Mouse (Mus musculus) hindbrain, embryonic 14.5 days (tissue): ENCODE data around the gene Prkn. TPM values are rescaled to one million over a fixed set of nuclear protein-coding genes. Genes with fewer than 3 reads are reported as not detected.
A peak's percentile ranks its signal among the peaks of the same experiment; 100 is the strongest.
"Not testable (repeated sequence)": the region's sequence is repeated elsewhere in the genome, so short reads cannot be mapped to it uniquely, and the experiment has no call there.

Experiments used
- ATAC-seq: fragments of 200-750 bp; cut with Nextera tagmentation; 2 replicates; pipeline ENCODE4 v1.8.0; 2017; ENCODE audit warnings: moderate number of reproducible peaks, mild to moderate bottlenecking, moderate TSS enrichment, moderate library complexity; ENCODE audit not compliant: low FRiP score
- DNase-seq: peaks from one replicate; pipeline ENCODE4 v3.0.0-alpha.2; 2015; ENCODE audit warnings: low spot score
- H3K27ac ChIP-seq: fragments of 300-500 bp; sonication (generic); 2 replicates; pipeline ENCODE4 v1.5.1; 2014; ENCODE audit warnings: mild to moderate bottlenecking, moderate library complexity
- H3K27me3 ChIP-seq: fragments of 300-500 bp; sonication (generic); 2 replicates; pipeline ENCODE4 v1.6.1; 2014; ENCODE audit warnings: mild to moderate bottlenecking, low read length, mixed read lengths; ENCODE audit not compliant: control insufficient read depth, insufficient read depth
- H3K36me3 ChIP-seq: fragments of 300-500 bp; sonication (generic); replicated peaks from 2 replicates; pipeline ENCODE4 v1.6.1; 2014; ENCODE audit not compliant: control insufficient read depth, insufficient read depth
- H3K4me1 ChIP-seq: fragments of 300-500 bp; sonication (generic); replicated peaks from 2 replicates; pipeline ENCODE4 v1.6.1; 2014; ENCODE audit warnings: antibody characterized with exemption, low read length, mixed read lengths; ENCODE audit not compliant: control insufficient read depth, insufficient read depth
- H3K4me2 ChIP-seq: fragments of 300-500 bp; sonication (generic); replicated peaks from 2 replicates; pipeline ENCODE4 v1.6.1; 2014; ENCODE audit warnings: mild to moderate bottlenecking, moderate library complexity
- H3K4me3 ChIP-seq: fragments of 300-500 bp; sonication (generic); replicated peaks from 2 replicates; pipeline ENCODE4 v1.5.1; 2014; ENCODE audit warnings: mild to moderate bottlenecking, low read length
- H3K9ac ChIP-seq: fragments of 300-500 bp; sonication (generic); 2 replicates; pipeline ENCODE4 v1.6.1; 2014
- H3K9me3 ChIP-seq: fragments of 300-500 bp; sonication (generic); 2 replicates; pipeline ENCODE4 v1.6.1; 2016; ENCODE audit warnings: low read length; ENCODE audit not compliant: control insufficient read depth
- WGBS: fragments of 180-500 bp; shearing (Covaris S2); extraction: QIAGEN DNeasy Blood & Tissue Kit; methylation state at CpG from one replicate; pipeline ENCODE4 v1.1.7; 2014; 5-methylcytosine and 5-hydroxymethylcytosine counted together
- polyA plus RNA-seq: library from polyadenylated mRNA; unstranded; fragments of >200 nt; fragmentation: Nextera tagmentation; extraction: Ambion mirVana; gene quantifications from 2 replicates; pipeline ENCODE4 v1.2.1, GENCODE M21; 2014

The Prkn gene
- polyA plus RNA-seq, 1 experiment from 2014 or later: 4.4 TPM

- no peak overlapping the region for H3K9ac ChIP-seq
- H3K27ac ChIP-seq: peak overlapping the region; percentile 51; the same call in 1 of the 2 replicates
- no peaks in the 10 kb centered on the region for H3K36me3 ChIP-seq
- no peaks in the 10 kb centered on the region; the same call in 1 of the 2 replicates for H3K4me1 ChIP-seq
- H3K4me3 ChIP-seq: no peak overlapping the region
- H3K27me3 ChIP-seq: no peaks in the 10 kb centered on the region
- no peak for DNase-seq
- H3K4me2 ChIP-seq: no peak overlapping the region
- WGBS: 61% methylated on average over 5 of the region's 5 CpGs
- H3K9me3 ChIP-seq: no peaks in the 10 kb centered on the region
- no peak for ATAC-seq
Observed at GRCm38 (mm10) chr17:11142321-11142720, 302.1 kb downstream of the Prkn start.

GRCm38 (mm10) chr17:11156119-11156518, 315.9 kb downstream of the Prkn start:
- DNase-seq (no peak), ATAC-seq (no peak)
- H3K9me3 ChIP-seq: no peaks in the 10 kb centered on the region
- H3K27me3 ChIP-seq: no peaks in the 10 kb centered on the region
- no peak overlapping the region for H3K4me3 ChIP-seq
- H3K27ac ChIP-seq: no peak overlapping the region
- 90% methylated on average over 3 of the region's 3 CpGs for WGBS
- H3K4me2 ChIP-seq: no peak overlapping the region
- H3K36me3 ChIP-seq: no peaks in the 10 kb centered on the region
- no peak overlapping the region for H3K9ac ChIP-seq
- no peaks in the 10 kb centered on the region for H3K4me1 ChIP-seq

- H3K4me3 ChIP-seq: no peak overlapping the region
- no peaks in the 10 kb centered on the region for H3K4me1 ChIP-seq
- H3K36me3 ChIP-seq: no peaks in the 10 kb centered on the region
- no peaks in the 10 kb centered on the region for H3K9me3 ChIP-seq
- H3K4me2 ChIP-seq: no peak overlapping the region
- H3K27ac ChIP-seq: no peak overlapping the region
- ATAC-seq (no peak), DNase-seq (no peak)
- H3K9ac ChIP-seq: no peak overlapping the region
- no peaks in the 10 kb centered on the region for H3K27me3 ChIP-seq
- 79% methylated on average over 7 of the region's 7 CpGs for WGBS
Observed at GRCm38 (mm10) chr17:11157536-11157935, 317.4 kb downstream of the Prkn start.

- no peak overlapping the region for H3K4me2 ChIP-seq
- no peaks in the 10 kb centered on the region for H3K36me3 ChIP-seq
- no peak overlapping the region for H3K27ac ChIP-seq
- H3K27me3 ChIP-seq: no peaks in the 10 kb centered on the region
- H3K9me3 ChIP-seq: no peaks in the 10 kb centered on the region
- H3K4me1 ChIP-seq: no peaks in the 10 kb centered on the region
- DNase-seq (no peak), ATAC-seq (no peak)
- H3K4me3 ChIP-seq: no peak overlapping the region
- 64% methylated on average over 1 of the region's 1 CpGs for WGBS
- H3K9ac ChIP-seq: no peak overlapping the region
Observed at GRCm38 (mm10) chr17:11161436-11161835, 321.3 kb downstream of the Prkn start.

- H3K9me3 ChIP-seq: no peaks in the 10 kb centered on the region
- H3K27me3 ChIP-seq: no peaks in the 10 kb centered on the region
- DNase-seq (no peak), ATAC-seq (no peak)
- H3K9ac ChIP-seq: no peak overlapping the region
- H3K4me1 ChIP-seq: no peaks in the 10 kb centered on the region
- H3K4me2 ChIP-seq: no peak overlapping the region
- WGBS: 94% methylated on average over 3 of the region's 3 CpGs
- H3K36me3 ChIP-seq: no peaks in the 10 kb centered on the region
- H3K4me3 ChIP-seq: no peak overlapping the region
- H3K27ac ChIP-seq: no peak overlapping the region
Observed at GRCm38 (mm10) chr17:11162770-11163169, 322.6 kb downstream of the Prkn start.

- ATAC-seq (no peak), DNase-seq (no peak)
- H3K4me3 ChIP-seq: no peak overlapping the region
- no peak overlapping the region for H3K4me2 ChIP-seq
- no peak overlapping the region for H3K9ac ChIP-seq
- H3K27ac ChIP-seq: no peak overlapping the region
- no peaks in the 10 kb centered on the region for H3K27me3 ChIP-seq
- H3K36me3 ChIP-seq: no peaks in the 10 kb centered on the region
- no peaks in the 10 kb centered on the region for H3K9me3 ChIP-seq
- H3K4me1 ChIP-seq: no peaks in the 10 kb centered on the region
Observed at GRCm38 (mm10) chr17:11187356-11187755, 347.2 kb downstream of the Prkn start.

GRCm38 (mm10) chr17:11188494-11188893, 348.3 kb downstream of the Prkn start:
- ATAC-seq: no peak
- no peak overlapping the region for H3K4me2 ChIP-seq
- 86% methylated on average over 4 of the region's 4 CpGs for WGBS

GRCm38 (mm10) chr17:11190306-11190705, 350.1 kb downstream of the Prkn start:
- Histone ChIP-seq H3K36me3 (no peaks in the 10 kb centered on the region), H3K4me3 (no peak overlapping the region), H3K4me2 (no peak overlapping the region), H3K4me1 (no peaks in the 10 kb centered on the region), H3K9me3 (no peaks in the 10 kb centered on the region), H3K9ac (no peak overlapping the region), H3K27ac (no peak overlapping the region), H3K27me3 (no peaks in the 10 kb centered on the region)
- DNase-seq (no peak), ATAC-seq (no peak)
- 60% methylated on average over 2 of the region's 2 CpGs for WGBS

More at GRCm38 (mm10) chr17:11188494-11188893, 348.3 kb downstream of the Prkn start:
- no peak for DNase-seq
- Histone ChIP-seq H3K4me1 (no peaks in the 10 kb centered on the region), H3K9me3 (no peaks in the 10 kb centered on the region), H3K27ac (no peak overlapping the region), H3K4me3 (no peak overlapping the region), H3K36me3 (no peaks in the 10 kb centered on the region), H3K27me3 (no peaks in the 10 kb centered on the region), H3K9ac (no peak overlapping the region)

GRCm38 (mm10) chr17:11198134-11198533, 357.9 kb downstream of the Prkn start:
- Histone ChIP-seq H3K36me3 (no peaks in the 10 kb centered on the region), H3K4me1 (0 out of 2 replicates have a peak, but pooled peaks cover 5% of the 10 kb centered on the region), H3K4me3 (no peak overlapping the region), H3K27ac (no peak overlapping the region), H3K9ac (no peak overlapping the region), H3K9me3 (no peaks in the 10 kb centered on the region), H3K4me2 (no peak overlapping the region), H3K27me3 (no peaks in the 10 kb centered on the region)
- 29% methylated on average over 2 of the region's 2 CpGs for WGBS
- ATAC-seq (no peak; the same call in 1 of the 2 replicates), DNase-seq (no peak)

- not testable (repeated sequence) for H3K4me3 ChIP-seq, ATAC-seq, H3K27me3 ChIP-seq, H3K4me1 ChIP-seq, DNase-seq, H3K4me2 ChIP-seq, H3K9me3 ChIP-seq, H3K9ac ChIP-seq, H3K36me3 ChIP-seq, H3K27ac ChIP-seq
- WGBS: 94% methylated on average over 3 of the region's 4 CpGs
Observed at GRCm38 (mm10) chr17:11209063-11209462, 368.9 kb downstream of the Prkn start.
